Mouse (Mus musculus) MN1 (cell line): ENCODE results near the gene Scgb1b10.
"Not testable (repeated sequence)": the region's sequence is repeated elsewhere in the genome, so short reads cannot be mapped to it uniquely, and the experiment has no call there.

Experiments used
- DNase-seq: peaks from one replicate; pipeline ENCODE4 v3.0.0-alpha.2; 2016; ENCODE audit warnings: low spot score

Scgb1b10 gene

DNA sequence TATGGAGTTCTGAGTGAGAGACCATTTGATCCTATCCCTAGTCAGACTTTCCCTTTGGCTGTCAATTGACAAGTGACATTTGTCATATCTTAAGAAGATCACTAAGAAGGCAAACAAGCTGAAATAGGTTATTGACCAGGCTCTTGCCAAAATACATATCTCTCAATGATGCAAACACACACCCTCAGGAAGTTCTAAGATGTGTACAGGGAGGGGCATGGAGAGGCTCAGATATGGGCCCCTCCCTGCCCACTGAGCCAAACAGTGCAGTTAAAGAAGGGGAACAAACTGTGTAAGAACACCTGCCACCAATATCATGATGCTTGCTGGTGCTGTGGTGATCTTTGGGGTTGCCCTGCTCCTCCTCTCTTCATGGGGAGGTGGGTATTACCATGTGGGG, at the start of gene Scgb1b10:
TSS of gene Scgb1b10 (plus strand) at position 301 of the 400 bp plus-strand sequence.
- DNase-seq: not testable (repeated sequence)
